Mouse (Mus musculus) NIH3T3 (cell line): ENCODE measurements at regions not wholly inside any gene's neighbourhood (a gene's known extent, or its start where the extent isn't known, plus 50 kb on each side); places are given as distances from the start of the nearest gene placed in this dataset.

Experiments
- DNase-seq: peaks from one replicate; pipeline ENCODE4 v3.0.0-alpha.2; 2012; ENCODE audit warnings: low read depth

DNA sequence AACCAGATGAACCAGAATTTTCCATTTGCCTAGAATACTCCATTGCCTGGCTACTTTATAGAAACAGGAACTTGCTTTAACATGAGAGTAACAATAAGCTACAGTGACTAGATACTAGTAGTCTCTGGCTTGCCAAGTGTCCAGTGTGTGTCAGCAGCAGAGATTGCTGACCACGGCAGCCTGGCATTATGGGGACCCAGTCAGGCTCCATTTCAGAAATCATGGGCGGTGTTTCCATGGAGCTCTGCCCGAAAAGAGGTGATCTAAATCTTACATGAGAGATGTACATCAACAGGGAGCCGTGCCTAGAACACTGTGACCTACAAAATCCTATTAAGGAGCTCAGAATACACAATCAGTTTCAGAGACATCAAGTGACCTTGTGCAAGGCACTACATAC, 160.8 kb upstream of the Bcl6 start:
- no peak for DNase-seq

DNA sequence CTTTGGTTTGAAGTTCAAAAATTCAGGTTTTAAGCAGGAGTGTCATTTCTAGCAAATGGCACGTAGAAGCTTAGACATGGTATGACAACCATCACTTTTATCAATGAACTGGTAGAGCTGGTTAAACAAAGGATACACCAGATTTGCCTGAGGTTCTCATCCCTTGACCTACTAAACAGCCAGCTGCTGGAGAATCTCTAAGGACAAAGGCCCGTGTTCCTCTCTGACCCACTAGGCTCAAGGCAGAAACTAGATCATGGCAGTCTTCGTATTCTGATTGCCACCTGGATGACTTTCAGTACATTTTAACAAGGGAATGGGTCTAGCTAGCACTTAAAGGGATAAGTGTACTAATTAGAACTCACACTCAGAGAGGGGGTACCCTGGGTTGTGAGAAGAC, 155.2 kb upstream of the Bcl6 start:
- DNase-seq: no peak

DNA sequence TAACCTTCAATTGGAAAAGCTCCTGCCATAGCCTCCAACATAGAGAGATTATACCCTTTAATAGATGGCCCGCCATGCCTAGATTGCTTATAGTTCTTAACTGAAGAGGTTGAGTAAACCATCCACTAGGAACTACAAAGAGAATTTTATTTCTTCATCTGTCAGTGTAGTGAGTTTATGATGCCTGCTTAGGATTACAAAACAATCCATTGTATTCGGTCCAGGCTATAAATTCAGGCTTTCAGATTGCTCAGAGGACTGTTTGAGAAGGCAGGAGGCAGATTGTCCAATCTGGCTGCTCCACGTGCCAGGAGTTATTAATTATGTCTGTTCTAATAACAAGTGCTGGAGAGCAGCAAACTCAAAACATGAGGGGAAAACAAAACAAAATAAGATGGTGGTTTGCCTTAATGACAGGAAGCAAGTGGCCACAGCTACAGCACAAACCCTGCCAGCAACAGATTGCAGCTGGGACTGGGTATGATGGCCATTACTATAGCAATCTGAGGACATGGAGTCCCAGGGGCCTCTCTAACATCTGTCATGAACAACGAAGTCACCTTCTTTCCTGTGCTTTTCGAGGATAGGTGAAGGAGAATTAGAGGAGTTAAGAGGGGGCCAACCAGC, 154.4 kb upstream of the Bcl6 start:
- peak; percentile 53 for DNase-seq

DNA sequence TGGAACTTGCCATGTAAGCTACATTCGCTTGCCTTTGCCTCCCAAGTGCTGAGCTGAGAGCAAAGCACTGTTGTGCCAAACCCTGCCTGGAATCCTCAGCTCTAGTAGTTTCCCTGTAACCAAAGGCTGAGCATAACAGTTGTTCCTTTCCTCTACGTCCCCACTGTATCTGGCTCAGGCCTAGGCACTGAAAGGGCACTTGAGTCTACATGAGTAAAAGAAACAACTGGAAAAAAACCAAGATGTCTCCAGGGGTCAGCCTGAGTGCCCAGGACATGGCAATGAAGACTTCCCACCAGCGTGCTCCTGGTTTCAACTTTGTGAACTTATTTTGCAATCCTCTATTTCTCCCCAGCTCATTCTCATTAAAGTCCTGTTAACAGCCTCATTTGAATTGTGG, 150.5 kb upstream of the Bcl6 start:
- no peak for DNase-seq

DNA sequence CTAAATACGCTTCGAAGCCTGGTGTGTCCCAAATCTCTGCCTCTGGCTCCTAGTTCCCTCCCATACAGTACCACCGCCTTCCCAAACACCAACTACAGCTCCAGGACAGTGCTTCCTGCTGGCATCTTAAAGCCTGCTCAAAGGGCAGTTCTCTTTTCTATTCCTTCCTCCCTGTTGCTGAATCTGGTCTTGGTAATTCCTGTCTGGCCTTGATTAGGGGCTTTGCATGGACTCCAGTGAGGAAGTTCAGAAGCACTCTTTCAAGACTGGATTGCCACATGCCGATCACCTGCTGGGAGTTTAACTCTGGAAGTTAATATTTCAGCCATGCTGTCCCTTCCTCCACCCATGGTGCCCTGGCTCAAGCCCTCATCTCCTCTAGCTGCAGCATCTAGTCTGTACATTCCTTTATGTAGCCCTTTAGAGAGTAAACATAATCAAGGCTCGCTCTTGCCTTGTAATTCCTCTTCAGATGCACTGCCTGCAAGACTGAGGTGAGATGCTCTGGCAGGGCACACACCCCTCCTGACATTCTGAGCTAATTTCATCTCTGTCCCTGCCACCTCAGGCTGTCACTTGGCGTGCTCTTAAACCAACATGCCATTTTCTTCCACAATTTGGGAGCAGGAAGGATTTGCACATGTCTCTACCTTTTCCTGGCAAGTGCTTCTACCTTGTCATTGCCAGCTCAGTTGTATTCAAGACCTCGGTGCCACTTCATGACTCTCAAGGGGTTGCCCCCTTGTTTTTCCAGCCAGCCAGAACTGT, 148.8 kb upstream of the Bcl6 start:
- no peak for DNase-seq

DNA sequence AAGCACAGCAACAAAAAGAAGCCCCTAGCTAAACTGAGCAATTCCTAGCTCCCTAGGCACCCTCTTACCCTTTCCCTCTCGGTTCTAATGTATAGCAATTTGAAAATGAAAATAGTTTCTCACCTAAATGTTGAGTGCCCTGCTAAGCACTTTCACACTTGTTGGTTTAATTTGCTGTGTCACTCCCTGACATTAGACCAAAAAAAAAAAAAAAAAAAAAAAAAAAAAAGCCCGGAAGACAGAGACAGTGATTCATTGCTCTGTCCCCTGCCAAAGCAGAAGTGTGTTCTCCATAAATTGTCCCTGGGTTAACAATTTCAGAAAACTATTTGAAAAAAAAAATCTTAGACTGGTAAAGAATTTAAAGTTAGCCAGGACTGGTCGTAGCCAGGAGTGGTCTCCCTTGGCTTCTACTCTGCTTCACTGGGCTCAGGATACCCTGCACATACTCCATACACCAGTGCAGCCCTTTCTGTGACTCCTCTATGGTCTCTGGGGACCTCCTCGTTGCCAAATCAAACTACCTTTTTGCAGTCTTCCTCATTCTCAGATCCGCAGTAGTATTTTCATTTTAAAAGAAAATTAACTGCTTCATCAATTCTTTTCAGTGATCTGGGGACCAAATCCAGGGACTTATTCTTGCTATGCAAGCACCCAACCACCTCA, 148.0 kb upstream of the Bcl6 start:
- no peak for DNase-seq

DNA sequence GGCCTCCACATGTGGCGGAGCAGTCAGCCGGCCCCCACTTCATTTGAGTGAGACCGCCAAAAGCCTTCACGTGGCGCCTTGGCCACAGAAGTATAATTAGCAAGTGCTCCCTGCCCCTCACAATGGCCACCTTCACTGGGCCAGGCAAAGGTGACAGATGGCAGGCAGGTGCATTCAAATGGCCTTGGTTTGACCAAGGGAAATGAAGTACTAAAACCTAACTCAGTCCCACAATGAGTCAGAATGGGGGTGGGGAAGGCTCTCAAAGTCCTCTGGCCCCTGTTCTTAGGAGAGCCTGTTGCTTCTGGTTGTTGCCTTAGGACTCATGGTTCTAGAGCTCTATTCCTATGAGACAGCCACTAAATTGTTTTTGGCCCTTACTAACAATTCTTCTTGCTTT, 147.2 kb upstream of the Bcl6 start:
- DNase-seq: no peak

DNA sequence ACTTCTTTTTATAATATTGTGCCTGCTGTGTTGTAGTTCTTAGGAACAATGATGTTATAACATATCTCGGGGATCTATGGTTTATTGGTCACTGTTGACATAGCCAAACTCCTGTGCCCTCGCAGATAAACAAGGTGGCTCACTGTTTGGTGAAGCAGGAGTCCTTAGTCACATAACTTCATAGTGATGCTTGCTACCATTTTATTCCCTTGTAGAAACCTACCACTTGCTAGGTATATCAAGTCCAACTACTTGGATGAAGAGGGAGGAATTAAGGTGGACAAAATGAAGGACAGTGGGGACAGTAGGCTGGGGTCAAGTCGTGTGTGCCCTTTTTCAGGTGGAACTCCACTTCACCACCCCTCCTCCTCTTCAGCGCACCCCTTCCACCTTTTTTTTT, 146.7 kb upstream of the Bcl6 start:
- no peak for DNase-seq

DNA sequence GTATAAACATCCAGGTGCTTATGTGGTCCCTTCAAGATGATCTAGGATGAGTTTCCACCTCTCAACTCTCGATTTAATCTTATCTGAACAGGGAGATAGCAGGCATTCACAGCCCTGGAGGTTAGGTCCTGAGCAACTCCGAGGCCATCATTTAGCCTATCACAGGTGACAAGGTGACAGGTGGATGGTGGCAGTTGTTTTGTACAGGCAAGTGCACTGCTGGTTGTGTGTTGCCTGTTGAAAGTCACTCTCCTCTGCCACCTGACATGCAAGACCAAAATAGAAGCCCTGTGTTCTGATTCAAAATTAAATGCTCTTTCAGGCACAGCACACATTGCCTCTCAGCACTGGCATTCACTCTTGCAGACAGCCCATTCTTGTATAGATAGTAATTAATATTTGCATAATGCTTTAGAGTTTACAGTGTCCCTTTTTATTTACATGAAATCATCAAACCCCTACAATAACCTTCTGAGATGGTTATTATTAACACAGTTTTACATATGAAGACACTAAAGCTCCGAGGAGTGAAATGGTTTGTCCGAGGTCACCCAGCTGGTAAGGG, 145.9 kb upstream of the Bcl6 start:
- DNase-seq: no peak

DNA sequence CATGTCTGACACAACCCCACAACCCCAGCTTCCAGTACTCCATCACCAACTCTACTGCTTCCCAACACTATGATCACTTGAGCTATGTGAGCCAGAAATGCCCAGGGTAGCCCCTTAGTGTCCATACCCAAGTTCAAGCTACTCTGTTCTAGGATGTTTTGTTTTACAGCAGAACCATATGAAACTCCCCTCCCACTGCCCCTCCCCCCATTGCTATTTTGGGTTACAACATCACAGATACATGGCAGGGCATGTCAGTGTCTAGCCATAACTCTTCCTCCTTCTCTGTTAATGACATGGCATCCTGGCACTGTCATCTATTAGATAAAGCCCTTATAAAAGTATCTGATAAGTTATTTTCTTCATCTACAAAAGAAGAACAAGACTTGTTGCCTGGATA, 142.0 kb upstream of the Bcl6 start:
- DNase-seq: no peak

DNA sequence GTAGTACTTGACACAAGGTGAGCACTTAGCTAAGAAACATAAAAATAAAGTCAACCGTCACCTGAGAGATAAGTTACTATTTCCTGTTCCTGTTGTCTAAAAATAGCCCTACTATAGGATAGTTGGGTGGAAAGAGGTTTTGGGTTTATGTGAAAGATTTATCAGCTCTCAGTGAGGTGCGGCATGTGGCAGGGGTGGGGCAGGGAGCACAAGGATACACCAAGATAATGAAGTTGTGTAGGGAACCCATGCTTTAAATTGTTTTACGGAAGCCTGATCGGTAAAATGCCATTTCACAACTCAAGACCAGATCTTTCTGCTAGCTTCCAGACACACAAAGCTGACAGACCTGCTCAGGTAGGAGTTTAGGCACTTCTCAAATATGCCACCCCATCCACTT, 141.0 kb upstream of the Bcl6 start:
- no peak for DNase-seq

DNA sequence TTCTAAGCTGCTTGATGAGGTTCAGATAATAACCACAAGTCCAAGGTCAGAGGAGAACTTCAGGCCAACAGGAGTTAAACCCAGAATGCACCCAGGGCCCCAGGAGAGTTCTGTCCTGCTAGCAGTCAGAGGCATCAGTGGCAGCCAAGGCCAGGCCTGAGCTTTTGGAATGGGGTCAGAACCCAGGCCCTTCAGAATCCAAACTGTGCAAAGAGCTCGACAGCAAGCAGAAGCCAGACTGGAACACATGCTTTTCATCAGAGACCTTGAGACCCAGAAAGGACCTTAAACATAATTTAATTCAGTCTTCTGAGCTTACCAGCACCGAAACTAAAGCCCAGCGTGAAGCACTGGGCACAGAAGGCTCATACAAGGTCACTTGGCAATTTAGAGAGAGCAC, 139.9 kb upstream of the Bcl6 start:
- DNase-seq: no peak

DNA sequence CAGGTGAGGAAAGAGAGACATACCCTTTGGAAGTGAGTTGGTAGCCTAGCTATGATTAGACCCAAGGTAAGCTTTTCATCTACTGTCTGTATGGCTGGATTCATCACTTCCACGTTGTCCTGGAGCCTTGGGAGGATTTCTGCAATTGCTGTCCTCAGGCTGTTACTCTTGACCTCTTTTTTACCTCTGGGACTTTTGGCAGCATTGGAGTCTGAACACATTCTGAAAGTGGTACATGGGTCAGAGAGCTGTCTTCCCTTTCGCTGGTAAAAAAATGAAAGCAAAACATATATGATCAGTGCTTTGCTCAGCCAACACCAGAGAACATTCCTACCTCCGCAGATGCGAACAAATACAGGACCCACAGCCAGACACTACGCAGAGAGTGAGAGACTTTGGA, 136.1 kb upstream of the Bcl6 start:
- no peak for DNase-seq

DNA sequence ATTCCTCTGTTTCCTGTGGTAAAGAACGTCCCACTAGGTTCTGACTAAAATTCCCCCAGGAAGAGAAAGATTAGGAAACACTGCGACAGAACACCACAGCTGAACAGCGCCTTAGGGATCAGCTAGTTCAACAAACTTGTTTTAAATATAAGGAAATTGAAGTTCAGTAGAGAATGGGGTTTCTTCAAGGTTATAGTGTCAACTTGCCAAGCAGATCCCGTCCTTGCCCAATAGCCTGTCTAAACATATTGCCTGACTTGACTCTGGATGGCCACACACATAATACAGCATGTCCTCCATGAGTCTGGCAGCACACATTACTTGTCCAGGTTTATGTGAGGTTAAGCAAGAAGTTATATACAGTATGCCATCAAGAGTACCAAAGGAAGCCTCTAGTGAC, 135.4 kb upstream of the Bcl6 start:
- DNase-seq: no peak

DNA sequence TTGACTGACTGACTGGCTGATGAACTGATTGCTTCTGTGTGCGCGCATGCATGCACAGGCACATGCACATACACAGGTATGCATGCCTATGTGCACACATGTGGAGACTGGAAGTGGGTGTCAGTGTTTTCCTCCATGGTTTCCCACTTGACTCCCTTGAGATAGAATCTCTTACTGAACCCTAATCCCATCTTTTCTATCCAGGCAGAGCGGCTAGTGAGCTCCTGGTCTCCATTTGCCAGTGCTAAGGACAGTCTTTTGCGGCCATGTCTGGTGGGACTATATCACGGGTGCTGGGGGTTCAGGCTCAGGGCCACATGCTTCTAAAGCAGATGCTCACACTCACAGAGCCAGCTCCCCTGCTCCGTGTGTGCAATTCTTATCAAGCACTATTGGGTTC, 133.0 kb upstream of the Bcl6 start:
- no peak for DNase-seq

DNA sequence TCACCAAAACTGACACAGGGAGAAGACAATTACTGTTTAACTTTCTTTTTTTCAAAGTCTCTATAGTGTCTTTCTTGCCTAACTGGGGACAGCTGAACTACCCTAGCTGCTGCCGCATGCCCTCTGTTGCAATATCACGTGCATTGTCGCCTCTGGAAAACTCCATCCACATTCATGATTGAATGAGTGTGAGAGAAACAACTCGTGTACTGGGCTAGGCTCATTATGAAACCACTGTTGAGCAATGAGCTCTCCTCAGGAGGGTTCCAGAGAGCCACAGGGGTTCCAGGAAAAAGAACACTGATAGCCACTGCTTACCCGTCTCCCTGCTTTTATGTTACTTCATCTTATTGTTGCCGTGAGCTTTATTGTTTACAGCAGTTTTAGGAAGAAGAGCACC, 132.2 kb upstream of the Bcl6 start:
- DNase-seq: peak; percentile 26

DNA sequence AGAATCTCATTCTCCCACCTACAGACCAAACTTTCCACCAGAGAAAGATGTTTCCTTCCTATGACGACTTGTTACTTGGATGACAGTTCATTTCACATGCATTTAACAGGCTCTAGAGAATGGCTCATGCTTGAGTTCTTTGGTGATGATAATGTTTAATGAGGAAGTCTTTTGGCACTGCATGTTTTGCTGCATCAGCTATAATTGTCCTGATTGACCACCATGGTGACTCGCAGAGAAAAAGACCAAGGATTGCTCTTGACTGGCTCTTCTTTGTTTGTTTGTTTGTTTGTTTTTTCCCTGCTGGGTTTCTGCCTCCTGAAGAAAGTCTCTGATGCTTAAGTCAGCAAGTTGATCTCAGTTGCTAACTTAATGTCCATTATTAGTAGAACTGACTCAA, 129.8 kb upstream of the Bcl6 start:
- no peak for DNase-seq

DNA sequence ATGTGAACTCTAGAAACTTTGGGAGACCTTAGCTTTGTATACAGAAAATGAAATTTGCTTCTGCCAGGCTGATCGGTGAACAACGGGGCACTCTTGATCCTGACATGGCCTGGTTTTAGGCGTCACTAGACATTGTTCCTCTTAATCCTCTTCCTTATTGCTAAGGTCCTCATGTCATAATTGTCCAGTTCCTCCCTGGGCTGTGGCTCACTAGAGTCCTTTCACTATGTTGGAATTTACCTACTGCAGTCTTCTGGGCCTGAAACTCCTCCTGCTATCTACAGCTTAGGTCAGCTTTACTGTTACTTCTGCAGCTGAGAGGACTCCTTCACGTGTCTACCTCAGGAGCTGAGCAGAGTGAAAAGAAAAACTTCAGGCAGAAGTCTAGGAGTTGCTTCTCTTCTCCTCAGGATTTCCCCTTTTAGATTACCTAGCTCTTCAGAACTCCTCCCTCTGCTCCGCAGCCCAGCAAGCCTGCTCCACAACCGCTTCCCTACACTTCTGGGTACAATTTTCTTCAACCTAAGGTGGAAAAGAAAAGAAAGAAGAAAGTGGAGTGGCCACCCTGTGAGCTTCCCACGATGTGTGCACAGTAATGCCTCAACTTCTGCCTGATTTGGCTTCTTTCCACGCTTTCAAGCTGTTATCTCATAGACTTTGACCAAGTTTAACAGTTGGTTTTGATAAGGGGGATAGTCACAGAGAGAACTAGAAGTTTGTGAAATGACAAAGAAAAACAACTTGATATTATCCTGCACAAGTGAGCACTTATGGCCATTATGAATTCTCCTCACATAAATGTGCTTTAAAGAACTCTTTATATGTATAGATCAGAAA, 114.4 kb upstream of the Bcl6 start:
- DNase-seq: no peak

DNA sequence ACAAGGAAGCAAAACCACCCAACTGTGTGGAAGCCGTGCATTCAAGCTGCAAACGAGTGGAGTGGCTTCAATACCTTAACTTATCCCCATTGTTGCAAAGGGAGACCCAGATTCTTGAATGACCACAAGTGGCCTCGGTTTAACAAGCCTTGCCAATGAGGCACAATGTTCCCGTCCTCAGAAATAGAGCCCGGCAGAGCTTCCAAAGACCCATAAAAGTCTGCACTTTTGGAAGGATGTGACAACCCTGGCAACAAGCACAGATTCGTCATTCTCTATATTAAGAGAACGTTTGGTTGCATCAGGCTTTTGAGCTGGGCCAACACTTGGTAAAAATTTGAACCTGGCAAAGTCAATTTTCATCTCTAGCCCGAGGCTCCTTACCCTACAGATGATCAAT, 108.9 kb upstream of the Bcl6 start:
- no peak for DNase-seq

DNA sequence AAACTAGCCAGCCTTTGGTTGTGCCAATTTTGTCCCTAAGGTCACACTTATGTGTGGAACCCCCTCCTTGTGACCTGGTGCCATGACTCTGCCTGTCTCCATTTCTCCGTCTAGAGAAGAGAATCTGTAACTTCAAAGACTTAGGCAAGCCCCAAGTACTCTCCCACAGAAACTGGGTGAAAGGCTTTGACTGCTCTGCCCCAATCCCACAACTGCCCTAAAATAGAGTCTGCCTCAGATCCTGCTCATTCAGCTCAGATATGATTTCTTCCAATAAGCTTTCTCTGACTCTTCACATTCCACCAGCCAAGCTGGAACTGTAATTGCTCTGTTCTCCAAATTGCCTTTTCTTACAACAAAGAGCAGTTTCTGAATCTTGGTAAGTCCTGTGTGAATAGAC, 107.4 kb upstream of the Bcl6 start:
- no peak for DNase-seq

DNA sequence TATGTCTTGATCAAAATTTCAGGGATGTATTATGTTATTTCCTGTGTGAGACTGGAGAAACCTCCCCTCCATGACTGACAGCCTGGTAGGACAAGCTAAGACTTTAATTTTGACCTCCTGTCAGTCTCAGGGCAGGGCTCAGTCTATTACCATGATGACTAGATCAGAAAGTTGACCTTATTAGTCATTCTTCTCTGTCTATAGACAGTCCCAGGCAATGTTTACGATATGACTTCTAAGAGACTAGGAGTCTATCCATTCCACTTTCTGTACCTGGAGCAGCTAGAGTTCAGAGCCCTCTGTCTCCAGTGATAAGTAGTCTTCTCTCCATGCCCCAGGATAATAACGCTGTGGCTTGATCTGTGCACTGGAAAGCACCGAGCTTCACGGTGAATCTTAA, 107.0 kb upstream of the Bcl6 start:
- no peak for DNase-seq

DNA sequence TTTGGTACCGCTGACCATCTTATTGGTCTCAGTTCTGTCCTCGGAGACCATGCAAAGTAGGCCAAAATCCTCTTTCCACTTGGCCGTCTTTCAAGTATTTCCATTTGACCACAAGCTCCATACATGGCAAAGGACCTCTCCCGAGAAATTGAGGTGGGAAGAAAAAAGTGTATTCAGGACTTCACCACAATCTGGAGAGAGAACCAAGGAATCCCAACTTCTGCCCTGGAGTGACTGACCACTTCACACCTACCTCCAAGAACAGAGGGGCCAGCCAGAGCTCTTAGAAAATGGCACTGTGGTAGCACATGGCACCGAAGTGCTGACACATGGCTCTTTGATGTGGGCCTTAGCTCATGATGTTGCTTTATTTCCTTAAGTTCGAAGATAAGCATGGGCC, 105.9 kb upstream of the Bcl6 start:
- DNase-seq: peak; percentile 31
